Mouse (Mus musculus) intestine, embryonic 14.5 days (tissue): Measurements from ENCODE around the gene Gm26992. TPM values are rescaled to one million over a fixed set of nuclear protein-coding genes. Genes with fewer than 3 reads are reported as not detected.

Experiments
- ATAC-seq: fragments of 200-750 bp; cut with Nextera tagmentation; replicated peaks from 2 replicates; pipeline ENCODE4 v1.8.0; 2017; ENCODE audit warnings: low read depth, moderate number of reproducible peaks, moderate TSS enrichment, moderate library complexity; ENCODE audit not compliant: low FRiP score, low TSS enrichment
- DNase-seq: peaks from one replicate; pipeline ENCODE4 v3.0.0-alpha.2; 2018; ENCODE audit warnings: low spot score
- H3K27ac ChIP-seq: fragments of 300-500 bp; sonication (generic); 2 replicates; pipeline ENCODE4 v1.5.1; 2014; ENCODE audit warnings: low read depth, mild to moderate bottlenecking, control low read depth
- H3K27me3 ChIP-seq: fragments of 300-500 bp; sonication (generic); replicated peaks from 2 replicates; pipeline ENCODE4 v1.6.1; 2014; ENCODE audit warnings: low read length, control low read depth; ENCODE audit not compliant: control insufficient read depth, insufficient read depth
- H3K36me3 ChIP-seq: fragments of 300-500 bp; sonication (generic); 2 replicates; pipeline ENCODE4 v1.6.1; 2014; ENCODE audit warnings: low read length, control low read depth; ENCODE audit not compliant: control insufficient read depth, insufficient read depth
- H3K4me1 ChIP-seq: fragments of 300-500 bp; sonication (generic); replicated peaks from 2 replicates; pipeline ENCODE4 v1.6.1; 2014; ENCODE audit warnings: low read length, control low read depth, mixed read lengths; ENCODE audit not compliant: control insufficient read depth, insufficient read depth
- H3K4me2 ChIP-seq: fragments of 300-500 bp; sonication (generic); 2 replicates; pipeline ENCODE4 v1.6.1; 2014; ENCODE audit warnings: low read length
- H3K4me3 ChIP-seq: fragments of 300-500 bp; sonication (generic); 2 replicates; pipeline ENCODE4 v1.5.1; 2014; ENCODE audit warnings: low read depth, low read length, control low read depth, mixed read lengths
- H3K9ac ChIP-seq: fragments of 300-500 bp; sonication (generic); 2 replicates; pipeline ENCODE4 v1.6.1; 2014; ENCODE audit warnings: mild to moderate bottlenecking, low read length
- H3K9me3 ChIP-seq: fragments of 300-500 bp; sonication (generic); 2 replicates; pipeline ENCODE4 v1.6.1; 2016; ENCODE audit warnings: low read length, control low read depth; ENCODE audit not compliant: control insufficient read depth
- WGBS: fragments of 180-500 bp; shearing (Covaris S2); extraction: QIAGEN DNeasy Blood & Tissue Kit; methylation state at CpG from one replicate; pipeline ENCODE4 v1.1.7; 2014; 5-methylcytosine and 5-hydroxymethylcytosine counted together
- polyA plus RNA-seq: library from polyadenylated mRNA; unstranded; fragments of >200 nt; fragmentation: Nextera tagmentation; extraction: Ambion mirVana; gene quantifications from 2 replicates; pipeline ENCODE4 v1.2.1, GENCODE M21; 2014

The Gm26992 gene
- not detected in 2 replicates for polyA plus RNA-seq

GRCm38 (mm10) chrX:103421710-103422109 is at the start of gene Gm26992:
TSS of gene Gm26992 (plus strand) at chrX:103422010.
- Histone ChIP-seq H3K9ac (no peak within 1 kb of the TSS), H3K4me1 (no peaks in the 10 kb centered on the region), H3K36me3 (no peaks in the 10 kb centered on the region), H3K27me3 (0 out of 2 replicates have a peak, but pooled peaks cover 3% of the 10 kb centered on the region), H3K9me3 (no peaks in the 10 kb centered on the region), H3K4me3 (no peak within 1 kb of the TSS), H3K27ac (no peak within 1 kb of the TSS), H3K4me2 (no peak within 1 kb of the TSS)
- 96% methylated on average over 2 of the region's 2 CpGs for WGBS
- DNase-seq: no peak
- ATAC-seq: no peak

GRCm38 (mm10) chrX:103374250-103374649 is 47.6 kb upstream of the Gm26992 start:
- Histone ChIP-seq H3K9ac (no peak overlapping the region), H3K36me3 (no peaks in the 10 kb centered on the region), H3K27ac (no peak overlapping the region), H3K9me3 (no peaks in the 10 kb centered on the region), H3K4me2 (no peak overlapping the region), H3K27me3 (0 out of 2 replicates have a peak, but pooled peaks cover 3% of the 10 kb centered on the region), H3K4me3 (no peak overlapping the region), H3K4me1 (no peaks in the 10 kb centered on the region)
- 65% methylated on average over 5 of the region's 5 CpGs for WGBS
- ATAC-seq (no peak), DNase-seq (no peak)

- WGBS: 71% methylated on average over 3 of the region's 3 CpGs
- Histone ChIP-seq H3K4me1 (no peaks in the 10 kb centered on the region), H3K9ac (no peak overlapping the region), H3K27ac (no peak overlapping the region), H3K4me2 (no peak overlapping the region), H3K36me3 (no peaks in the 10 kb centered on the region; the same call in 1 of the 2 replicates), H3K9me3 (no peaks in the 10 kb centered on the region), H3K4me3 (no peak overlapping the region), H3K27me3 (peaks cover 6% of the 10 kb centered on the region; the same call in 1 of the 2 replicates)
- DNase-seq (no peak), ATAC-seq (no peak)
These were observed 37.3 kb upstream of the Gm26992 start for GRCm38 (mm10) chrX:103384528-103384927.

GRCm38 (mm10) chrX:103388131-103388530 is 33.7 kb upstream of the Gm26992 start:
- ATAC-seq (no peak), DNase-seq (no peak)
- no peak overlapping the region for H3K4me2 ChIP-seq
- no peaks in the 10 kb centered on the region; the same call in 1 of the 2 replicates for H3K36me3 ChIP-seq
- no peak overlapping the region for H3K9ac ChIP-seq
- H3K27ac ChIP-seq: no peak overlapping the region
- 83% methylated on average over 3 of the region's 3 CpGs for WGBS
- H3K9me3 ChIP-seq: no peaks in the 10 kb centered on the region
- no peaks in the 10 kb centered on the region for H3K4me1 ChIP-seq
- H3K4me3 ChIP-seq: no peak overlapping the region
- H3K27me3 ChIP-seq: peaks cover 6% of the 10 kb centered on the region; the same call in 1 of the 2 replicates

- Histone ChIP-seq H3K9ac (no peak overlapping the region), H3K4me2 (no peak overlapping the region), H3K4me3 (no peak overlapping the region), H3K36me3 (no peaks in the 10 kb centered on the region), H3K27ac (no peak overlapping the region), H3K4me1 (no peaks in the 10 kb centered on the region), H3K9me3 (no peaks in the 10 kb centered on the region), H3K27me3 (peaks cover 4% of the 10 kb centered on the region; the same call in 1 of the 2 replicates)
- 80% methylated on average over 1 of the region's 1 CpGs for WGBS
- ATAC-seq (no peak), DNase-seq (no peak)
These were observed 28.0 kb upstream of the Gm26992 start for GRCm38 (mm10) chrX:103393841-103394240.

GRCm38 (mm10) chrX:103405021-103405420 is 16.8 kb upstream of the Gm26992 start:
- Histone ChIP-seq H3K4me2 (no peak overlapping the region), H3K4me1 (no peaks in the 10 kb centered on the region), H3K27me3 (peaks cover 11% of the 10 kb centered on the region; the same call in 1 of the 2 replicates), H3K36me3 (no peaks in the 10 kb centered on the region), H3K4me3 (no peak overlapping the region), H3K9ac (no peak overlapping the region), H3K9me3 (no peaks in the 10 kb centered on the region), H3K27ac (no peak overlapping the region)
- WGBS: 18% methylated on average over 10 of the region's 13 CpGs
- ATAC-seq (no peak), DNase-seq (no peak)

GRCm38 (mm10) chrX:103414167-103414566 is 7.6 kb upstream of the Gm26992 start, which contains the start of gene Tsx:
TSS of gene Tsx (plus strand) at chrX:103414467.
- Histone ChIP-seq H3K4me3 (no peak within 1 kb of the TSS), H3K27ac (no peak within 1 kb of the TSS), H3K9me3 (no peaks in the 10 kb centered on the region), H3K36me3 (no peaks in the 10 kb centered on the region), H3K9ac (no peak within 1 kb of the TSS), H3K27me3 (0 out of 2 replicates have a peak, but pooled peaks cover 6% of the 10 kb centered on the region), H3K4me2 (no peak within 1 kb of the TSS), H3K4me1 (no peaks in the 10 kb centered on the region)
- DNase-seq (no peak), ATAC-seq (no peak)
- 82% methylated on average over 5 of the region's 5 CpGs for WGBS

- no peak for DNase-seq
- no peaks in the 10 kb centered on the region for H3K4me1 ChIP-seq
- H3K9ac ChIP-seq: no peak overlapping the region
- ATAC-seq: no peak
- H3K36me3 ChIP-seq: no peaks in the 10 kb centered on the region
- no peak overlapping the region for H3K4me3 ChIP-seq
- H3K27ac ChIP-seq: no peak overlapping the region
- WGBS: 77% methylated on average over 7 of the region's 7 CpGs
- H3K4me2 ChIP-seq: no peak overlapping the region
- no peaks in the 10 kb centered on the region for H3K27me3 ChIP-seq
- no peaks in the 10 kb centered on the region for H3K9me3 ChIP-seq
These were observed 5.9 kb downstream of the Gm26992 start for GRCm38 (mm10) chrX:103427677-103428076.

- DNase-seq (no peak), ATAC-seq (no peak)
- Histone ChIP-seq H3K9me3 (no peaks in the 10 kb centered on the region), H3K27me3 (peaks cover 3% of the 10 kb centered on the region; the same call in 1 of the 2 replicates), H3K4me3 (no peak overlapping the region), H3K4me1 (no peaks in the 10 kb centered on the region), H3K36me3 (no peaks in the 10 kb centered on the region), H3K27ac (no peak overlapping the region), H3K9ac (no peak overlapping the region), H3K4me2 (no peak overlapping the region)
- WGBS: 67% methylated on average over 7 of the region's 7 CpGs
These were observed 10.5 kb downstream of the Gm26992 start for GRCm38 (mm10) chrX:103432293-103432692.
